11 mouse cellular contexts compared by ENCODE assay signal in genomic region chr13:51155178-51156013, GRCm38 (mm10). TPM values are rescaled to one million over a fixed set of nuclear protein-coding genes. Genes with fewer than 3 reads are reported as not detected.
DNase-seq lines count a peak whose midpoint lies in the region.
"Had no signal": no experiment of that assay in that cellular context is flagged by ENCODE, and none has a peak within 500 bp of the region (broad histone marks: within the 10 kb centered on the region; RNA-seq: fewer than 3 reads in every experiment).

No protein-coding gene starts in this region.

- DNase-seq in adrenal gland, adult (ENCODE audit: inconsistent age in 2 of 2, low spot score in 1 of 2): peak; percentile 63 to 86
- DNase-seq in adrenal gland, postnatal 4 days (ENCODE audit: low spot score in 2 of 2): no peak
- peak; percentile 23 to 39 for DNase-seq in layer of hippocampus, postnatal 10 days (ENCODE audit: low spot score in 2 of 2)
- DNase-seq in layer of hippocampus, adult 11-12 months (ENCODE audit: low spot score): no peak
- DNase-seq in adrenal gland, postnatal 10 days: peak; percentile 45
- peak; percentile 46 for DNase-seq in heart, postnatal 4 days
- DNase-seq in urinary bladder, postnatal 14 days (ENCODE audit: low spot score): no peak
- no peak for DNase-seq in spleen, adult 18-20 months
- DNase-seq: cerebellum, adult 11-12 months; right cerebral cortex, adult 18-20 months; thymus, adult 18-20 months had no signal

RNA-seq across cellular contexts. Expression of gene Nxnl2, which starts 15.4 kb away (rescaled TPM):
- total RNA-seq in adrenal gland, postnatal 4 days (2021): 1 to 10 TPM; 1.2 to 1.4 TPM
- total RNA-seq in layer of hippocampus, postnatal 10 days (2021): 1 to 10 TPM; 1.3 TPM
- total RNA-seq in adrenal gland, postnatal 10 days (2021): under 1 TPM; 0.81 to 0.91 TPM
- 1 to 10 TPM; 1.6 to 1.7 TPM for total RNA-seq in heart, postnatal 4 days (2021)

RNA-seq across cellular contexts. Expression of gene Spin1, which starts 54.7 kb away (rescaled TPM):
- total RNA-seq in adrenal gland, postnatal 4 days (2021): 100 to 1,000 TPM; 104 to 105 TPM
- 100 to 1,000 TPM; 180 to 193 TPM for total RNA-seq in layer of hippocampus, postnatal 10 days (2021)
- total RNA-seq in adrenal gland, postnatal 10 days (2021): 10 to 100 TPM; 63.9 to 68.1 TPM
- 10 to 100 TPM; 75.0 to 75.7 TPM for total RNA-seq in heart, postnatal 4 days (2021)

Comparison
In these comparisons a context has a peak if more than half of its experiments do, and no peak if none do; other contexts are left out.
1. DNase-seq: peak in adrenal gland, adult (2 of 2), layer of hippocampus, postnatal 10 days (2 of 2), adrenal gland, postnatal 10 days (single experiment) and heart, postnatal 4 days (single experiment); none in adrenal gland, postnatal 4 days (0 of 2), layer of hippocampus, adult 11-12 months (single experiment), urinary bladder, postnatal 14 days (single experiment) and spleen, adult 18-20 months (0 of 2).